Mouse (Mus musculus): ENCODE measurements around the gene Lhfpl2.
A peak's percentile ranks its signal among the peaks of the same experiment; 100 is the strongest.

The Lhfpl2 gene

DNA sequence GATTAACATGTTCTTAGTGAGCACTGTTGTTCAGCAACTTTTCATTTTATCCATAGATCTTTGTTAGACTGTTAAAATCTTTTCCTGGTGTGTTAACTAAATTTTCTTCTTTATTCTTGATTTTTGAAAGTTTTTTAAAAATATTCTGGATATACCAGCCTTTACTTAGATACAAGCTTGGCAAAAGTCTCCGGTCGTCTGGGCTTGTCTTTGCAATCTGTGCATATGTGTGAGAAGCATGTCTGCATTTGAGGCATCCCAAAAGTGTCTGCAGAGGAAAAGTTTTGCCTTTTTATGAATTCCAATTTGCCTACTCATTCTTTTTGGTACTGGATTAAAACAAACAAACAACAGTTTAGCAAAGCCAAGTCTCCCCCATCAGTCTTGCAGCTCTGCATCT lies 154.6 kb downstream of the Lhfpl2 start:
- no peak for DNase-seq (ENCODE audit: low read depth, low spot score)

DNA sequence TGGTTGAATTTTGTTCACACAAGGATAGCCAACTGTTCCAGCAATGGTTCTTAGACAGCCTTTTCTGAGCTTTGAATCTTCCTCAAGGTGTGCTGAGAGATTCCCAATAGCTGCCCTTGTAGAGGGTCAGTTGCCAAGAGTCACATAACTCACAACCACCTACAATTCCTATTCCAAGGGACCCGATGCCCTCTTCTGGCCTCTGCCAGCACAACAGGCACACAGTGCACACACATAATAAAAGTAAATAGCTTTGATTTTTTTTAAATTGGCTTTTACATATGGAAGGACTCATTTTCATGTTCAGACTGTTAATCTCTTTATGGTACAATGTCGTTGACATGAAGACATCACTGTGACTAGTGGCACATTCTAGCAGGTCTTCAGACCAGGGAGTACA lies 155.1 kb downstream of the Lhfpl2 start:
- DNase-seq (ENCODE audit: low read depth, low spot score) = peak; percentile 33

GRCm38 (mm10) chr13:94223609-94224008 lies 166.0 kb downstream of the Lhfpl2 start:
- peak; percentile 24 for DNase-seq (ENCODE audit: low read depth, low spot score)

DNA sequence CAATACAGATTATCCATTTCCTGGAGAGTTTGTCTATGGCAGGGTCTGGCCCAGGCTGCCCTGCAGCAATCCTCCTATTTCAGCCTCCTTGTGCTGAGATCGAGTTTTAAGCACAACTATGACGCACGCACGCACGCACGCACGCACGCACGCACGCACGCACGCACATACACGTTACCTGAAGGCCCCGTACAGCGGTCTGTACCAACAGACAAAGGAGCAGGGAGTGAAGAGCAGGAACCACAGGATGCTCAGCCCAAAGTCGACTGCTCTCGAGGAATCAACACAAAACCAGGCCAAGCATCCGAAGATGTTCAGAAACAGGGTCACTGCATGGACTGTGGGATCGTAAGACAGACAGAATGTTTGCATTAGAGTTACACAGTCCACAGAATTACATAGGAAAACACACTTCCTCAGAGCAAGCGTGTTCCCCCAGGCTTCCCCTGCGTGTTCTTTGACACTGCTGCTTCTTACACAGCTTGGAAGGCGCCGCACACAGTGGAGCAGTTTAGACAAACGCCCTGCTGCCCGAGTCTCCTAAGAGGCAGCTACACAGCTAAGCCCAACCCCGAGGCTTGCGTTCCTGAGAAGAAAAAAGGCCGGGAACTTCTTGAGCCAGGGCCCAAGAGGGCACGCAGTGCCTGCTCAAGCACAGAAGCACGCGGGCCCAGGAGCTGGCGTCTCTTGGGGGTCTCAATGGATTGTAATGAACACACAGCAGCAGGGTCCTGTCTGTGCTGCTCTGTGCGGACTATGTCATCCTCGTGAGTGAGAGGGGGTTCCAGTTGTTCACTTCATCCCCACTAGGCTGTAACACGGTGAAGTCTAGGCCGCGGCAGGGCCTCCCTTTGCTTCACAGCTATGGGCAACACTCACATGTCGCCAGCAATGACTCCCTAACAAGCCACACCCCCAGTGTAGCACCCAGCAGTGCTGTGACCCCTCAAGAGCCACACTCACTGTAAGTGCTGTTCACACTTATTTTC lies 167.4 kb downstream of the Lhfpl2 start:
- peak; percentile 66 for DNase-seq (ENCODE audit: low read depth, low spot score)

GRCm38 (mm10) chr13:94231871-94232270 lies 174.3 kb downstream of the Lhfpl2 start:
- no peak for DNase-seq (ENCODE audit: low read depth, low spot score)

DNA sequence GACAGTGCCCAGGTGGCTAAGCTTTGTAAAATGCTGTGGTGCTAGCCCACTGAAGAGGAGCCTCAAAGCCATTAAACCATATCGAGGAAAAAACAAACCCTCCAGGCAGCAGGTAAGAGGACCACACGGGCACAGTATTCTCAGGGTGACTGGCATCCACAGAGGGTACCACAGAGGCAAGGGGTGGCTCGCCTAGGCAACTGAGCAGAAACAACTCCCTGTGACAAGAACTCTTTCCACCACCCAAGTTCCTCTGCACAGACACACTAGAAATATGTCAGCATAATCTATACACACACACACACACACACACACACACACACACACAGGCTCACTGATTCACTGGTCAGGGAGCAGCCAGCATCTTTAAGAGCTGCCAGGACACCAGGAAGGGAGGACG lies 181.9 kb downstream of the Lhfpl2 start:
- no peak for DNase-seq (ENCODE audit: low read depth, low spot score)

GRCm38 (mm10) chr13:94240111-94240510 lies 182.5 kb downstream of the Lhfpl2 start:
- no peak for DNase-seq (ENCODE audit: low read depth, low spot score)

- DNase-seq (ENCODE audit: low read depth, low spot score) = peak; percentile 27
Measured at GRCm38 (mm10) chr13:94240873-94241272, 183.3 kb downstream of the Lhfpl2 start.

GRCm38 (mm10) chr13:94241892-94242524 lies 184.4 kb downstream of the Lhfpl2 start:
- peak; percentile 90 for DNase-seq (ENCODE audit: low read depth, low spot score)

DNA sequence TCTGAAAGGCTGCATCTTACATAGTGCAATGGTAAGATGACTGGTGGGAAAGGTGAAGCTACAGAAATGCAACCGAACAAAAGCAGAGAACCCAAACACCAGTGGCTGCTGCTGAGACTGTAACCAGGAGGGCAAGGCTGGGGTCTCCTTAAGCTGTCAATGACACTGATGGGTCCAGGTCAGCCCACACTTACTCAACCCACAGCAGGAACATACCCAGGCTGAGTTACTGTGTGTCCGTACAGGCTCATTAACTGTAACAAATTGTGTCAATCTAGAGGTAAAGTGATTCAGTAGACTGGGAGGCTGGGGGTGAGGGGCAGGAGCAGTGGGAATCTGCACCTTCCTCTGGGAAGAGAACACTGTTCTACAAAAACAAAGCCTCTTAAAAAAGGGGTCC lies 185.3 kb downstream of the Lhfpl2 start:
- DNase-seq (ENCODE audit: low read depth, low spot score) = no peak
